Mouse (Mus musculus) mature B cell (primary cell): ENCODE data around the gene Pecam1.

Experiments used
- in situ Hi-C: fragments of 300-500 bp; cut with MboI; formaldehyde crosslinking; loops from 2 replicates; pipeline ENCODE4 v1.14.3; 2019

The Pecam1 gene

DNA sequence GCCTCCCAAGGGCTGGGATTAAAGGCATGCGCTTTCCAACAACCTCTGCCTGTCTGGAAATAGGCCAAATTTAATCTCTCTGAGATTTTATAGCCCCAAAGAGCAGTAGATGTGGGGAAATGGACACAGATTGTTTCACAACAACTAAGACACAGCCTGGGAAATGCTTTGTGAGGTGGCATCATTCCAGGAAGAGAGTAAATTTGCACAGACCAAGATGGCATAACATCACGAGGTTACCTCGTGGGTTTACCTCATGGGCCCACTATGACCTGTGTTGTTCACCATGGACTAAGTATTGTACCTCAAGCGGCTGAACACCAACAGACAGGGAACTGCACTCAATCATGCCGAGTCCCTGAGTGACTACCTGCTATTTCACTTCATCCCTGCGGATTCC lies 52.1 kb downstream of the Pecam1 start:
- in situ Hi-C loops, result no loop called here

DNA sequence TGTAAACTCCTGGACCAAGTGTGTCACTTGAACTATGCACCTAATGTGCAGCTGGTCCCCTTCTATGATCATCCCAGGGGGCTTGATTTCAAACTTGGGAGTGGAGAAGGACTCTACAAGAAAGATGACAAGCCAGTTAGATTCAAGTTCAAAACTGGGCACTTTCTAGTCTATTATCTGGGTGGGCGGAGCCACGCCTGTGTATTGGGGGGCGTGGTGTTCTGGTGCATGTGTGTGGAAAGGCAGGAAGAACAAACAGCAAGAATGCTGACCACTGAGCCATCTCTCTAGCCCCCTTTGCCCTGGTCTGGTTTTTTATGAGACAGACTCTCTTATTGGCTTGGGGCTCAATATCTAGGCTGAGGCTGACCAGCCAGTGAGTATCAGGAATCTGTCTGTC lies 54.5 kb downstream of the Pecam1 start:
- in situ Hi-C loops, result no loop called here

DNA sequence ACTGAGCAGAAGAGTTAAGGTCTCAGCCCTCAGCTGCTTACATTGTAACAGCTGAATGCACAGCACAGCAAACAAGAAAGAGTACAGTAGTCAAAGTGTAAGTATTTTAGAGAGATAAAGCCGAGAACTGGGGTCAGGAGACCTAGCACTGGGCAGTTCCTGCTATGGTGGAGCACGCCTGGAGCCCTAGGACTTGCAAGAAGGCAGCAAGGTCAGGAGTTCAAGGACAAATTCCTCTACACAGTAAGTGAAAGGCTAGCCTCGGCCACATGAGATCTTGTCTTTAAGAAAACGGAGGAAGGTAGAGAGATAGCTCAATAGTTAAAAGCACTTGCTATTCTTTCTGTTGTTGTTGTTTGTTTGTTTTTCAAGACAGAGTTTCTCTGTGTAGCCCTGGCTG lies 57.5 kb downstream of the Pecam1 start:
- in situ Hi-C loops, result no loop called here

DNA sequence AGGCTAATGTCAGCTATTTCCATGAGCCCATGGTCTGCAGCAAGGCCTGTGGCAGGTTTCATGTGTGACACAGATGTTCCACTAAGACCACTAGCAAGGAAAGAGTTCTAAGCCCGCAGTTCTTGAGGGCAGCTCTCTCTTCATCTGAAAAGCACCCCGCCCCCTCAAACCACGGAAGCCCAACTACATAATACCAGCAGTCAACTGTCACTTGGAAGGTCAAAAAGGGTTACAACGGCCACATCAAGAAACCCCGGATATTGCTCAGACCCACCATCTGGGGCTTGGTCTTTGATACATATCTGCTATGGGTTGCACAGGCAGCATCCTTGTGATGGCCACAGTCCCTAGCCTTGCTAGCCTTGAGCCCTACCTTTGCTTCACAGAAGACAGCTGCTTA lies 62.1 kb downstream of the Pecam1 start:
- in situ Hi-C loops, result no loop called here

DNA sequence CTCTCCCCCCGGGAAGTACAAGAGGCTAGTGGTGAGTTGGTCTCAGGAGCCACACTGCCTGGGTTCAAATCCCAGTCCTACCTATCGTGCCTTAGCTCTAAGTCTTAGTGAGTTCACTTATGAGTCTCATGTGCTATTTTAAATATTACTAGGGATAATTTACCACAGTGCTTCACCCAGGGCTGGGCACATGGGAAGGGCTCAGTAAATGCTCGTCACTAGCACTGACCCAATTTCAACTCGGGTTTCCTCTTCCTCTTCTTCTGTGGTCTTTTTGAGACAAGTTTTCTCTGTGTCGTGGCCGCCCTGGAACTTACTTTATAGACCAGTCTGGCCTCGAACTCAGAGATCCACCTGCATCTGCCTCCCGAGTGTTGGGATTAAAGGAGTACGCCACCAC lies 63.1 kb downstream of the Pecam1 start:
- in situ Hi-C loops, result no loop called here

DNA sequence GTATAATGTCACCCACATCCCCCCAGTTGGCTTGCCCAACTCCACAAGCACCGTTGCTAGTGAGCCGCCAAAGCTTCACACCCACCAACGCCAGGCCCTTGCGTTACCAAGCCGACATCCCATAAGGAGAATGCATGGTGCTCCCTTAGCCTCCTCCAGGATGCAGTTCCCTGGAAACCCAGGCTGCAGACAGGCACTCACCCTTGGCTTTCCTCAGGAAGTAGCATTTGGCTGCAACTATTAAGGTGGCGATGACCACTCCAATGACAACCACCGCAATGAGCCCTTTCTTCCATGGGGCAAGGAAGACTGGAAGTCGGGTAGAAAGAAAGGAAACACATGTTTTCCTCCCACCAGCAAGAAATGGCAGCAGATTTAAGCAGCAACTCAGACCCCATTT lies 66.4 kb downstream of the Pecam1 start:
- in situ Hi-C loops, result no loop called here

DNA sequence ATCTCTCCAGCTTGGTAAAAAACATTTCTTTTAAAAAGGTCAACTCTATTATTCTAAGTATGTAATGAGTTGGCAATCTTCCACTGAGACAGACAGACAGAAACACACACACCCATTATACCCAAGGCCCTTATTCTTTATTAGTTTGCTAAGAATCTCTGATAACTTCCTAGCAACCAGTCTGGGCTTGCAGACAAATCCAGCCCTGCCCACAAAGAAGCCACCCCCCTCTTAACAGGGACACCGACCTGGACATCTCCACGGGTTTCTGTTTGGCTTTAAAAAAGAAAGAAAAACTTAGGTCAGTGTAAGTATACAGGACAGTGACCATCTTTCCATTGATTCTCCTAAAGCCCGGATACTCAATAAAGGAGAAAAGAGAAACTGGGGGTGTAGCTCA lies 67.1 kb downstream of the Pecam1 start:
- in situ Hi-C loops, result no loop called here

DNA sequence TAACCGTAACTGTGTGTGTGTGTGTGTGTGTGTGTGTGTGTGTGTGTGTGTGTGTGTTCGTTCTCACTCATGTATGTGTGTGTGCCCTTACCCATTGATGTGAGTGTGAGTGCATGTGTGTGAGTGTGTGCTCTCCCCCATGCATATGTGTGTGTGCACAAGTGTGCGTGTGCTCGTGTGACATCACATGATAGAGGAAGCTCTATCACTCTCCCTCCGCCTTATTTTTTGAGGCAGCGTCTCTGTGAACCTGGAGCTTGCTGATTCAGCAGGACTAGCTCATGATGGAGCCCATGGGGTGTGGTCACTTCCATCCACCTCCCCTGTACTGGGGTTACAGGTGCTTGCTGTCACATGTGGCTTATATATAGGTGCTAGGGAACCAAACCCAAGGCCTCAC lies 69.3 kb downstream of the Pecam1 start:
- in situ Hi-C loops, result no loop called here

DNA sequence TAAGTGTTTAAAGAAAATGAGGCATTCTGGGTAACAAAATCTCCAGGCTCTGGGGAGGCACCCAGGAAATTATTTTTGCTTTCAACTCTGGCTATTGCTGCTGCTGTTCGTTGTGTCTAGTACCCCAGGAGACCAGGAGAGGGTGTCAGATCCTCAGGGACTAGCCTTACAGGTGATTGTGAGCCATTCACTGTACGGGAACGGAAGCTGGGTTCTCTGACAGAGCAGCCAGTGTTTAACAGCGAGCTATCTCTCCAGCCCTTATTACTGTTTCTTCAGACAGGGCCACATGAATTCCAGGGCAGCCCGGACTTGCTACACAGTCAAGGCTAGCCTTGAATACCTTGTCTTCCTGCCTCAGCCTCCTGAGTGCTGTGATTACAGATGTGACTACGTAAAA lies 70.6 kb downstream of the Pecam1 start:
- in situ Hi-C loops, result no loop called here

DNA sequence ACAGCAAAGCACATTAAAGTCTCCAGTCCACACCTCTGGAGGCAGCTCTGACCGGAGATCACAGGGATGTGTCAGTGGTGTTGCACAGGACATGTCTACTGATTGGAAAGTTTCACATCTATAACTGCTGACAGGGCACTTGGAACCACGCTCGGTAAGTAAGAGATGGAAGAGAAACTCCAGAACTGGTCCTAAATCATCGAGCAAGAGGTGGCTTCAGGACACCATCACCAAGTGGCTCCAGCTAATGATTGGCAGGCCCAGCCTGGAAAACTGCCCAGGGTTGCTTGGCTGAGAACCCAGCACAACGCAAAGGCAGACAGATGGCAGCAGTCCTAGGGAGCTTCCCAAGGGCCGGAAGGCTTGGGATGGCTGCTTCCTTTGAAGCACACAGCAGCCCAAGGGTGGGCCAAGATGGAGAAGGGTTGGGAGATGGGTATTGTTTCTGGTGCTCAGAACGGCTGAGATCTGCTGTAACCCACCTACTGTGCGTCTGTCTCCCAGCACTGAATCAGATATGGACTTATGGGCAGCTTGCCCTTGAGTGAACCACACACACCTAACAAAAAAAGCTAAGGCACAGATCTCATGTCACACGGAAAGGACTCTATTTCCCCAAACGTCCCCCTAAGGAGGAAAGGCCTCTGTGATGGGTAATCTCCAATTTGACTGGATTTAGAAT lies 72.4 kb downstream of the Pecam1 start:
- in situ Hi-C loops, result no loop called here

DNA sequence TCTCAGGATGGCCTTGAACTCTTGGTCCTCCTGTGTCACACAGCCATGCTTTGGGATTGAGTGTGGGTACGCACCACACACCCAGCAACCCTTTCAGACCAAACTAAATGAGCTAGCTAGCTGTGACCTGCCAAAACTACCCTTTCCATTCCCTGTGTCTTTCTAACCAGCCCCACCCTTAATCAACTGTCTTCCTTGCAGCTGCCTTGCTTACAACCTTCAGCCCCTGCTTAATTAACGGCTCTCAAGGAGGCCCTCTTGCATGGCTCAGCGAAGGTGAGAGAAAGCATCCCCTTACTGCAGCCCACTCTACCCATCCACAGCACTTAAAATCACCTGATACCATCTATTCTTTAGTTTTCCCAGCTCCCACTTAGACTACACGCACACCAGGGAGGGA lies 73.1 kb downstream of the Pecam1 start:
- in situ Hi-C loops, result no loop called here

DNA sequence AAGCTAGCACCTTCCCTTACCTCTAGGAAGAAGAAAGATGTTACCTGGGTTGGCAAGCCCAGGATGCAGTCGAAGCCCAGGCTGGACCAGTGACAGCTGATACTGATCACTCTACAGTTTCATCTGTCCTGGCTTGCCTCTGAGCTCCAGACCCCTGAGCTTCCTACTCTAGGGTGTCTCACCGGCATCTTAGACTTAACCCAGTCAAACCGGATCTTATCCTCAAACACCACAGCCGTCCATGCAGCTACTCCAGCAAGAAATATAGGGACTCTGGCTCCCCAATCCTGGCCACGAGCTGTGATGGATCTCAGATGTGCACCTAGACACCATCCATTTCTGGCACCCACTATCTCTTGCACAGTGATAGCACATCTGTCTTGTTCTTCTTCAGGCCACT lies 74.6 kb downstream of the Pecam1 start:
- in situ Hi-C loops, result no loop called here

DNA sequence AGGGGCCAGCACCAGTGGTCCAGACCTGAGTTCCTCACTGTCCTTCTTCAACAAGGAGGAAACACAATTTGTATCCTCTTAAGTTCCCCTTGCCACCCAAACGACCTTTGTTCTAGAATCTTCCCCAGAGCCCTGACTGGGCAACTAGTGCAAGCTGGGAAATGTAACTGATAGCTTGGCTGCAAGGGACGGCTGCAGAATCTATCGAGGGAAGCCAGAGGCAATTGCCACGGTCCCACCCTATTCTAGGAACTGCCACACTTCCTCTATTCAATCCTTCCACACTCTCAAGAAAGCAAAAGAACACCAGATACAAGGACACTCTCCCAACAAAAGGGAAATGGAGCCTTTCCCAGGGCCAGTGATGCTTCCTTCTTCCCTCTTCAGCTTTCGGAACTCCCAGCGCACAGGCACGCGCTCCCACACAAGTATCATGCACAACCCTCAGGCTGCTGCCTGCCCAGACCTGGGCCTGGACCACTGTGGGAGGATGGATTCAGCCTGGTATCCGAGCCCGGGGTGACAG lies 75.2 kb downstream of the Pecam1 start:
- in situ Hi-C loops, result no loop called here

DNA sequence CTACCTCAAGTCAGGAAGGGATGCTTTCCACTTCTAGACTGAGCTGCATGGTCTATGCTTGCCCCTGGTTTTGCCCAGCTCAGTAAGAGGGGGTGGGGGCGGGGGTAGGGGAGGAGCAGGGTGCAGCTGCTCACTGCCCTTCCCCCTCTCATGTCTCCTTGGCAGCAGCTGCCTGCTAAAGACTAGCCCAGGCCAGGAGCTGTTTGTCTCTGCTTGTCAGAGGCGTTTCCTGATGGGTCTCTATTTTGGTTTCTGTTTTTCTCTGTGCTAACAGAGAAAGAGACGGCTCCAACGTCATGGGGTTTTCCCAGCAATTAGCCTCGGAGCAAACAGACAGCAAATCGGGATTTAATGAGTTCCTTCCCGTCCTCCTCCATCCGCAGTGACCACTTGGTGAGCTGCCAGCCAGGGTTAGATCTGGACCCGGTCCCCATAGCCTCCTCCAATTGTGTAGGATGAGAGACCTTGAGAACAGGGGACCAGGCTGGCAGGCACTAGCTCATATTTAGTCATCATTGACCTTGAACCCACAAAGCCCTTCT lies 75.7 kb downstream of the Pecam1 start:
- in situ Hi-C loops, result no loop called here

DNA sequence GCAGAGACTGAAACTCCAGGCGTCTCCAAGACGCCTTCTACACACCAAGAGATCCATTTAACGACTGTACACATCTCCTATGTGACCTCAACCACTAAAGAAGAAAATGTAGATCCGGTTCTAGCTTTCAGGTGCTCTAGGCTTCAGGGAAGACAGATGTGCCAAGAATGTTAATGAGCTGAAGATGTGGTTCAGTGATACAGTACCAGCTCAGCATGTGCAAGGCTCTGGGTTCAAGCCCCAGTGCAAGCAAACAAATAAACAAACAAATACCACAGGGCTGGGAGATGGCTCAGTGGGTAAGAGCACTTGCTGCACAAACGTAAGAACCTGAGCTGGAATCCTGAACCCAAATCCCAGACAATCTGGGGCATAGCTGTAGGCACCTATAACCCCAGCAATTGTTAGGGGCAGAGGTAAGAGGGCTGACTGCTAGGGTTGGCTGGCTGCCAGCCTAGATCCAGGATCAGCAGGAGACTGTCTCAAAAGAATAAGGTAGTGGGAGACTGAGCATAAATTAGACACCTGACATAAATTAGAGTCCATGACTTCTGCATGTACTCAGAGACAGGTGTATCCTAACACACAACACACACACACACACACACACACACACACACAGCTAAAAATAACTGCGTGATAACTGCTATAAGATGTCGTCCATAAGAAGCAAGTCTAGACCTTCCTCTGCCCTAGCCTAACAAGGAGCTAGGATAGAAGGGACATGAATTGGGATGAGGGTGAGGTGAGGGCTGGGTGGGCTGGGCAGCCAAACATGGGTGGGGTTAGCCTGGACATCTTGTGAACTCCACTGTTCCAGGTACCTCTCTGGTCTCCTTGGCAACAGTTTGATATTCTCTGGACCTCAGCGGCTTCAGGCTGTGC lies 76.5 kb downstream of the Pecam1 start:
- in situ Hi-C loops, result no loop called here

DNA sequence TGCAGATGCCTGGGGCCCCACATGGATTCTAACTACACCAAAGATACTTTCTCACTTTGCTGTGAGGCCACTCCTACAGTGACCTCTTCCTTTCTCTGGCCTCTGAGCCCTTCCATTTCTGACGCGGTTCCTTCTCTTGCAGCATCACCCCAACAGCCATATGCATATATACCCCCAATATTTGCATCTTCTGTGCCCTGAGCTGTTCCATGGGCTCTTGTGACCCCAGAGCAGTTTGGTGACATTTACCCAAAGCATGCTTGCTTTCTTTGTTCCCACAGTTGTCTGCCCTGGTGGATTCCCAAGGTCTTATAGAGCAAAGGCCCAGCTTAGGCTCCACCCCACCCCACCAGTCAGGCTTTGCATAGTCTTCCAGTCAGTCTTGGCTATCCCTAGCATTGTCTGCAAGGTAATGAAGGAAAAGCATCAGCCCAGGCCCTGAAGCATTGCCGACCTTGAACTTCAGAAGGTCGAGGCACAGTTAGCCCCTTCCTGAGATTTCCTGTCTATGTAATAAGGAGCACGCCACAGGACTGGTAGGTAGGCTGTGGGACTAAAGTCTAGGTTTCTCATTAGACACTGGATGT lies 77.4 kb downstream of the Pecam1 start:
- in situ Hi-C loops, result no loop called here

DNA sequence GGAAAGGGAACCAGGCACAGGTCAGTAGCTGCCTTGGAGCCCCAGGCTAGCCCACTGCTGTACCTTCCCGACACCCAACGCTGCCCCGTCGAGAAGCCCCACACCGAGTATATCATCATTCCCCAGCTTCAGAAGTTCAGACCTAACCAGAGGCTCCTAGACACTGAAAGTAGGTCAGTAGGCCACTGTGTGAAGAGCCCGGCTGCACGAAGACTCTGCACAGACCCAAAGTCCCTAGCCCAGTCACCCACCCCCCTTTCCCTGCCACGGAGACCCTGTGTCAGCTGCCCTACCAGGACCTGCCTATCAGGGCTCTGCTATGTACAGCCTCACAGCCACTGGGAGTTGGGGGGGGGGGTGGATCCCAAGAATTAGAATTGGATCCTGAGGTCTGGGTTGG lies 78.6 kb downstream of the Pecam1 start:
- in situ Hi-C loops, result no loop called here

DNA sequence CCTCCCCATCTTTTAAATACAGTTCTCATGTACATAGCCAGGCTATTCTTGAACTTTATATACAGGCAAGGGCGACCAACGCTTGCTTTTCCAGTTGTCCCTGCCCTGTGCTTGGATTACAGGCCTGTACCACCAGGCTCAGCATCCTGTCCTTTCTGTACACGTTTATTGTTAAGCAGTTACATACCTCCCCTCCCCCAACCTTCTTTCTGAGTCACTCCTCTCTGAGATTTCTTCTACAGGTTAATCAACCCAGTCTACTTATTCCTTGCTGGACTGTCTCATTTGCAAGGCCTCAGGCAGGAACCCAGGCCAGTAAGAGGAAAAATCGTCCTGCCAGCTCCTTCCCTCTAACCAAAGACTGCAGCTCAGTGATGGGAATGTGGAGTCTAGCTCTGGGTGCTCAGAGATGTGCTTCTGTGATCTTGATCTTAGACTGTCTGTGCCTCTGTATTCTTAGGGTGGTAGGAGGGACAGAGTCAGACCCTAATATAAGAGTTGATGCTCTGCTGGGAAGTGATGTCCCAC lies 79.4 kb downstream of the Pecam1 start:
- in situ Hi-C loops, result no loop called here

DNA sequence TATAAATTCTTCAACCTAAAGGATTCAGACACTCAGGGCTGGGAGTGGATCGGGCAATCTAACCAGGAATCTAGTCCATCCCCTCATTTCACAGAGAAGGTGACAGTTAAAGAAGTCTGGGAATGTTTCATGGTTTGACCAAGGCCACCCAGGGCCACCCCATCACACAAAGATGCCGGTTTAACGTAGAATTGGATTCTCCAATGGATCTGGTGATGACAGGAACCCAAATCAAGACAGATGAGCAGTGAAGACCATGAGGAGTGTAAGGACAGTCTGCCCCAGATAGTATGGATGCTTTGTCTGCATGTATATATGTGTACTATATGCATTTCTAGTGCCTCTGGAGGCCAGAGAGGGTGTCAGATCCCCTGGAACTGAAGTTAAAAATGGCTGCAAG lies 80.2 kb downstream of the Pecam1 start:
- in situ Hi-C loops, result no loop called here

DNA sequence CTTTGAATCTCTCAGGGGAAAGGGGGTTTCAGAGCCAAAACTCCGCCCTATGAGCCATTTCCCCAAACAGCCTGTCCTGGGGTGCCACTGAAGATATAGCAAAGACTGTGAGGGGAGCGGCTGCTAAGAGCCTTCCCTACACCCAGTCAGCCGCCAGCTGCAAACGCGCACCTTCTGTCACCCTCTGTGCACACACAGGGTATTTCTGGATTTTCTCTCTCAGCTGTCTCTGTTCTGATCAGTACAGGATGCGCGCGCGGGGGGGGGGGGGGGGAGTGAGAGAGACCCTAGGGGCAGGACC lies 80.6 kb downstream of the Pecam1 start:
- in situ Hi-C loops, result no loop called here

DNA sequence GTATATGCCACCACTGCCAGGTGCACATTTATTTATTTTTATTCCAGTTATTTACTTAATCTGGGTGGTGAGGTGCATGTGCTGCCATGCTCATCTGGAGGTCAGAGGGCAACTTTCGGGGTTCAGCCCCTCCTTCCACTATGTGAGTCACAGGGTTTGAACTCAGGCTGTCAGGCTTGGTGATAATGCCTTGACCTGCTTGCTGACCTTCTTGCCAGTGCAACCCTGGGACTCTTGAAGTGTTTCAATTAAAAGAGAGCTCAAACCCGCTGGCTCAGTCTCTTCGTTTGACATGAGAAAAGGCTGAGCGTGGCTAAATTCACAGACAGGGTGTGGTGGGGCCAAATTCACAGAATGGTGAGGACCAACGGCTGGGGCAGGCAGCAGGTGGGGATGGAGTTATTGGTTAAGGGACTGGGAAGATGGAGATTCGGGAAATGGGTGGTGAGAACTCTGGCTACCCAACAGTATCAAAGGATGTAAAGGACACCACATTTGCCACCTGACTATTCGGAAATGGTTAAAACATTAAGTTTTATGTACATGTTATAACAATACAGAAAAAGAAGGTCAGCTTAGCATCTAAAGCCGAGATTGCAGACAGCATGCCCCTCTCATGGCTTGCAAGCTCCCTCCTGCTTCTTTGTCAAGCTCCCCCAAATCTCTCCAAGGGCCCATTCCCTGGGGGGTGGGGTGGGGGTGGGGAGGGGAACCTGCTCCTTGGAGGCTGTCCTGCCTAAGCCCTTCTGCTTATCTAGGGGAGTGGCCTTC lies 81.1 kb downstream of the Pecam1 start:
- in situ Hi-C loops, result no loop called here

DNA sequence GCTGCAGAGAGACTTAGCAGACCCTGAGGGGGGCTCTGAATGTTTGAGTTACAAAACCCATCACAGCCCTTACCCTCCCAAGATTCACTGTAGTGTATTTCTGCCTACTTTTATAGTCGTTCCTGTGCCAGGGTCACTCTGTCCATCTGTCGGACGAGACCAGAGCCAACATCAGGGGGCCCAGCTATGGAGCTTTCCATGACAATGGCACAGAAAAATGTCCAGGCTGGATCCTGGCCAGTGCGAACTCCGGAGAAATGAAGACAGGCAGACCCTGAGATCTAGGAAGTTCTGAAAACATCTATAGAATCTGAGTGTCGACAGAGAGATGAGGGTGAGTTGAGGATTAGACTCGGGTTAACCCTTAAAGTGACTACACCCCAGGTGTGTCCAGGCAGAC lies 82.1 kb downstream of the Pecam1 start:
- in situ Hi-C loops, result no loop called here
